Mouse (Mus musculus) liver, embryonic 15.5 days (tissue): ENCODE measurements around the gene Hpcal4. TPM values are rescaled to one million over a fixed set of nuclear protein-coding genes. Genes with fewer than 3 reads are reported as not detected.
A peak's percentile ranks its signal among the peaks of the same experiment; 100 is the strongest.

Source experiments
- ATAC-seq: fragments of 200-750 bp; cut with Nextera tagmentation; 2 replicates; pipeline ENCODE4 v1.8.0; 2017; ENCODE audit warnings: moderate number of reproducible peaks, mild to moderate bottlenecking, moderate library complexity; ENCODE audit not compliant: insufficient read depth
- H3K27ac ChIP-seq: fragments of 300-500 bp; sonication (generic); replicated peaks from 2 replicates; pipeline ENCODE4 v1.5.1; 2015; ENCODE audit warnings: mild to moderate bottlenecking, inconsistent platforms
- H3K27me3 ChIP-seq: fragments of 300-500 bp; sonication (generic); 2 replicates; pipeline ENCODE4 v1.6.1; 2015; ENCODE audit warnings: mild to moderate bottlenecking, inconsistent platforms
- H3K36me3 ChIP-seq: fragments of 300-500 bp; sonication (generic); replicated peaks from 2 replicates; pipeline ENCODE4 v1.6.1; 2015; ENCODE audit warnings: moderate library complexity, mild to moderate bottlenecking, inconsistent platforms
- H3K4me1 ChIP-seq: fragments of 300-500 bp; sonication (generic); replicated peaks from 2 replicates; pipeline ENCODE4 v1.6.1; 2015; ENCODE audit warnings: inconsistent platforms
- H3K4me2 ChIP-seq: fragments of 300-500 bp; sonication (generic); 2 replicates; pipeline ENCODE4 v1.6.1; 2015; ENCODE audit warnings: moderate library complexity, mild to moderate bottlenecking, inconsistent platforms
- H3K4me3 ChIP-seq: fragments of 300-500 bp; sonication (generic); replicated peaks from 2 replicates; pipeline ENCODE4 v1.5.1; 2015; ENCODE audit warnings: mild to moderate bottlenecking, inconsistent platforms
- H3K9ac ChIP-seq: fragments of 300-500 bp; sonication (generic); 2 replicates; pipeline ENCODE4 v1.6.1; 2015; ENCODE audit warnings: moderate library complexity, mild to moderate bottlenecking, inconsistent platforms
- H3K9me3 ChIP-seq: fragments of 300-500 bp; sonication (generic); replicated peaks from 2 replicates; pipeline ENCODE4 v1.6.1; 2016; ENCODE audit warnings: inconsistent platforms
- WGBS: fragments of 180-500 bp; shearing (Covaris S2); methylation state at CpG from one replicate; pipeline ENCODE4 v1.1.7; 2015; ENCODE audit warnings: mixed read lengths; ENCODE audit not compliant: insufficient replicate concordance; 5-methylcytosine and 5-hydroxymethylcytosine counted together
- polyA plus RNA-seq: library from polyadenylated mRNA; unstranded; fragments of >200 nt; fragmentation: Nextera tagmentation; extraction: Ambion mirVana; gene quantifications from 2 replicates; pipeline ENCODE4 v1.2.1, GENCODE M21; 2015

Hpcal4 gene
- polyA plus RNA-seq, 1 experiment from 2014 or later, result not detected

DNA sequence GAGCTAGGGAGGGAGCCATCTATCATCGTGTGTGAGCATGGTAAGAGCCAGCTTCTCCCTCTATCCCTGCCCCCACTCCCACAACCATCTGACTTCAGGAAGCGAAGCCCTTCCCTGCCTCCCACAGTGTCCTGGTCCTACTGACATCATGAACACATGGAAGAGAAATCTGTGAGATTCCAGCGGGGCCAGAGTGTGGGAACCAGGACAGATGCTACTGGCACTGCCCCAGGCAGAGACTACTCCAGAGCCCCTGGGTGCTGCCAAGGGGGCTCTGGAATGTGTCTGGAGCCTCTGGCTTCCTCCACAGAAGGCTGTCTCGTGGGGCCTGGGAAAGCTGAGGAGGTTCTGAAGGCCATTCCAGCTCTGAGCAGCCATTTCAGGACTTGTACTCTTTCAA, 44.7 kb downstream of the Hpcal4 start:
- H3K9ac ChIP-seq, result no peak overlapping the region
- H3K4me1 ChIP-seq, result no peaks in the 10 kb centered on the region
- H3K36me3 ChIP-seq, result no peaks in the 10 kb centered on the region
- H3K9me3 ChIP-seq, result no peaks in the 10 kb centered on the region
- peaks cover 32% of the 10 kb centered on the region for H3K27me3 ChIP-seq
- no peak for ATAC-seq
- H3K27ac ChIP-seq, result no peak overlapping the region
- H3K4me3 ChIP-seq, result no peak overlapping the region
- WGBS, result 40% methylated on average over 4 of the region's 4 CpGs
- H3K4me2 ChIP-seq, result no peak overlapping the region

DNA sequence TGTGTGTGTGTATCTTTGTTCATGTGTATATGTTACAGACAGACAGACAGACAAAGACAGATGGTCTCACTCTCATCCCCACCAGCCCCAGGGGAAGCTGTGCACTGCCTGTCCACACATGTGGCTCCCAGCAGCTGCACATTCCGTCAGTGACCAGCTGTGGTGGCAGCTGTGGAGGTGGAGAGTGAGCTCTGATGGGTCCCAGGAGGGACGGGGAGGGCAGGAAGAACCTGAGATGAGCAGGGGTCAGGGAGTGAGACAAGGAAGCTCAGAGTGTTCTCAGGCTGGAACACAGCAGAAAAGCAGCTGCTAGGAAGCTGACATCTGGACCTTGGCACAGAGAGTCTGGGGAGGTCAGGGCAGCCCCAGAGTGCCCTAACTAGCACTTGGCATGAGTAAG, 45.2 kb downstream of the Hpcal4 start:
- 30% methylated on average over 2 of the region's 2 CpGs for WGBS
- Histone ChIP-seq H3K36me3 (no peaks in the 10 kb centered on the region), H3K27me3 (peaks cover 38% of the 10 kb centered on the region), H3K9me3 (no peaks in the 10 kb centered on the region), H3K27ac (no peak overlapping the region), H3K4me3 (no peak overlapping the region), H3K4me1 (no peaks in the 10 kb centered on the region), H3K9ac (no peak overlapping the region), H3K4me2 (no peak overlapping the region)
- no peak for ATAC-seq

DNA sequence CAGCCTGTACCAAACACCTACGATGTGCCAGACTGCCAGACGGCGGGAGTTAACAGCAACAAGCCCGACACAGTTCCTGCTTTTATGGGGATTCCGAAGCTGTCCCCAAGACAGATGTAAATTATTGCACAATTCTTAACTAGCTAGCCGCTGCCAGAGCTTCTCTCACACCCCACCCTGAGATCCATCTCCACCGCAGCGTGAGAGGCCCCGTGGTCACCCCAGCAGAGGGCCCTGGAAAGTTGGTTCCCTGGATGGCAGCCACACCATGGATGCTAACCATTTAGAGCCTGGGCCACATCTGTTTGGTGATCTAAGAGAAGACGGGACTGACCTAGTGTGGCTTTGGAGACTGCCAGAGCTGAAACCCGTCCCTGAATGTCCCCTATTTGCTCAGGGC, 46.1 kb downstream of the Hpcal4 start:
- Histone ChIP-seq H3K9ac (no peak overlapping the region), H3K4me3 (no peak overlapping the region), H3K27me3 (peaks cover 47% of the 10 kb centered on the region), H3K9me3 (no peaks in the 10 kb centered on the region), H3K4me1 (no peaks in the 10 kb centered on the region), H3K4me2 (no peak overlapping the region), H3K36me3 (no peaks in the 10 kb centered on the region), H3K27ac (no peak overlapping the region)
- ATAC-seq, result no peak
- 52% methylated on average over 11 of the region's 11 CpGs for WGBS

DNA sequence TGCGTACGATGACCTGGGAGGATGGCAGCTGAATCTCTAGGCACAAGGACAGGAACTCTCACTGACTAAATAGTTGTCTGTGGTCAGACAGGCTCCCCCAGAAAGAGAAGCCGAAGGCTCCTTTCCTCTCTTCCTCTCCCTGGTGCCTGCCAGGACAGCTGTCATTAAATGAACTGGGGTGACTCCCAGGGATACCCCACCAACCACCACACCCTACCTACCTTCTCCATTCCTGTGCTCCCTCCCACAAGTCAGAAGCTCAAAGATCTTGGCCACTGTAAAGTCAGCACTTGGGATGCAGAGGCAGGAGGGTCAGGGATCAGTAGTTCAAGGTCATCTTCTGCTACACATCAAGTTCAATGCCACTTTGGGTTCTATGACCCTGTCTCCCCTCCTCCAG, 49.8 kb downstream of the Hpcal4 start:
- H3K4me3 ChIP-seq, result no peak overlapping the region
- no peak for ATAC-seq
- H3K4me1 ChIP-seq, result no peaks in the 10 kb centered on the region
- H3K4me2 ChIP-seq, result no peak overlapping the region
- 29% methylated on average over 3 of the region's 3 CpGs for WGBS
- H3K27ac ChIP-seq, result no peak overlapping the region
- H3K27me3 ChIP-seq, result peaks cover 79% of the 10 kb centered on the region
- H3K36me3 ChIP-seq, result no peaks in the 10 kb centered on the region
- no peak overlapping the region for H3K9ac ChIP-seq
- H3K9me3 ChIP-seq, result no peaks in the 10 kb centered on the region

DNA sequence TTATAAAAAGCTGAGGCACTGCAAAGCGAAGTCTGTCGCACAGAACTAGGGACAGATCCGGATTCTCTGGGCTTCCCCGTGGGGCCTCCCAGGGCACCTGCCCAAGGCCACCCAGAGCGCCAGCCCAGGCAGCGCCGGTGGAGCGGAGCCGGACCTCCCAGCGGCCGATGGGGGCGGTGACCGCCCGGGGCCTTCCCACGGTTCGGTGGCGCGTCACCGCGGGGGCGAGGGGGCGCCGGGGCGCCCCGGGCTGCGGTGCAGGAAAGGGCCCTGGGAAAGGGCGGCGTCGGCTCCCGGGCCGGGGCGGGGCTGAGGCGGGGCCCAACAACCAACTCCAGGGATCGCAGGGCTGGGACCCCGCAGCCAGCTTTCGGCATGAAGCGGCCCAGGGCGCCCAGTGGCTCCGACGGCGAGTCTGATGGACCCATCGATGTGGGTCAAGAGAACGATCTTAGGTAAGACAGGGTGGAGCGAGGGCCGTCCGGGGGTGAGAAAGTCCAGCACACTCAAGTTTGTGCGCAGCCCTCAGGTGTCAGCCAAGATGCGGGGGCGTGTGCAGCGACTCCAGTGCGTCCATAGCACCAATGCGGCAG, 50.6 kb downstream of the Hpcal4 start, which contains the start of gene Heyl:
Heyl (plus strand) TSS at position 65 of the 593 bp plus-strand sequence.
- H3K4me1 ChIP-seq, result no peaks in the 10 kb centered on the region
- no peak within 1 kb of the TSS for H3K9ac ChIP-seq
- peak; percentile 51 for ATAC-seq
- H3K27me3 ChIP-seq, result peaks cover 85% of the 10 kb centered on the region
- H3K9me3 ChIP-seq, result no peaks in the 10 kb centered on the region
- no peaks in the 10 kb centered on the region for H3K36me3 ChIP-seq
- H3K4me2 ChIP-seq, result peak within 1 kb of the TSS; percentile 58
- 3% methylated on average over 52 of the region's 52 CpGs for WGBS
- no peak within 1 kb of the TSS for H3K27ac ChIP-seq
- peak within 1 kb of the TSS; percentile 41 for H3K4me3 ChIP-seq

DNA sequence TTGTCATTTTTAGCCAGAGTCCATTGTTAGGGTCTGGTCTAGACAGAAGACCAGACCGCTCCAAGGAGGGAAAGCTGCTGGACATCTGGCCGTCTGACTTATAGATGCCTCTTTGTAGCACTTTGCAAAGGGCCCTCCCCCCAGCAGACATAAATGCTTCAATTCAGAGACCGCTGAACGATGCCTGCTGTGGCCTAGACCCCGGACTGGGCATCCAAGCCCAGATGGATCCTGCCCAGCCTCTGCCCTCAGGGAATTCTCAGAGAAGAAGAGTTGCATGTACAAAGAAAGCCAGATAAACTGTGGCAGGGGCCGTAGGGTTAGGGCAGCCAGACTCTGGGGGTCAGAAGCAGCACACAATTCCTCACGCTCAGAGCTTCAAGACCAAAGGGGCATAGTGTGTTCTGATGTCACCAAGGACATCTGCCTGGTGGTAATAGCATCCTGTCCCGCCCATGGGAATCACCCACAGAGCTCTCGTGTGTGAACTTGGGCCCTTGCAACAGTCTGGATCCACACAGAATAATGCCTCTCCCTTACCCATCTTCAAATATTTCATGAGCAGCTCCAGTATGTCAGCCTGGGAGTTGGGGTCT, 52.9 kb downstream of the Hpcal4 start:
- H3K4me2 ChIP-seq, result no peak overlapping the region
- no peak for ATAC-seq
- peaks cover 3% of the 10 kb centered on the region; the same call in 1 of the 2 replicates for H3K4me1 ChIP-seq
- no peaks in the 10 kb centered on the region for H3K36me3 ChIP-seq
- H3K27ac ChIP-seq, result no peak overlapping the region
- H3K27me3 ChIP-seq, result peaks cover 96% of the 10 kb centered on the region
- no peak overlapping the region for H3K4me3 ChIP-seq
- H3K9me3 ChIP-seq, result no peaks in the 10 kb centered on the region
- WGBS, result 64% methylated on average over 9 of the region's 9 CpGs
- no peak overlapping the region for H3K9ac ChIP-seq

DNA sequence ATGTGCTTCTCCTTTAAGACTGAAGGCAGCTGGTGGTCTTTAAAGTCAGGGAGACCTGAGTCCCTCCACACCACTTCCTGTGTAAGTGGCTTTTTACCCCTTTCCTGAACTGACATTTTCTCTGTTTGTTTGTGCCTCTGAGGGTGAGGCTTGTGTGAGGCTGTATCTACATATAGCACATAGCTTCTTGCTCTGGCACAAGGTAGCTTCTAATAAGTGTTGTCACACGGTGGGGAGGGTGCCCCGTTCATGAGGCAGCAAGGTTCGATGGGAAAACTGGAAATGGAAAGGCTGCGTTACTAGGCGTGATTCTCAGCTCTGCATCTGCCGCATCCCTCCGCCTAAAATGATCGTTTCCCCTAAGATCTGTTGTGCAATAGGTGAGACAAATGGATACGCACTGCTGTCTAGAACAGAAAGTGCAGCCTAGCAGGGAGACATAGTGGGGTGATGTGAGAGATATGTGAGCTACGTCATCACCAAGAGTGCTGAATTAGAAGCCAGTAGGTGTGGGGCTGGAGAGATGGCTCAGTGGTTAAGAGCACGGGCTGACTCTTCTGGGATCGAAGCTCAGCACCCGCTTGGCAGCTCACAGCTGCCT, 53.5 kb downstream of the Hpcal4 start:
- no peak for ATAC-seq
- H3K9ac ChIP-seq, result no peak overlapping the region
- 50% methylated on average over 13 of the region's 13 CpGs for WGBS
- no peak overlapping the region for H3K4me3 ChIP-seq
- no peaks in the 10 kb centered on the region for H3K9me3 ChIP-seq
- H3K27me3 ChIP-seq, result peaks cover 100% of the 10 kb centered on the region
- no peaks in the 10 kb centered on the region for H3K36me3 ChIP-seq
- H3K27ac ChIP-seq, result no peak overlapping the region
- peaks cover 3% of the 10 kb centered on the region; the same call in 1 of the 2 replicates for H3K4me1 ChIP-seq
- H3K4me2 ChIP-seq, result no peak overlapping the region

DNA sequence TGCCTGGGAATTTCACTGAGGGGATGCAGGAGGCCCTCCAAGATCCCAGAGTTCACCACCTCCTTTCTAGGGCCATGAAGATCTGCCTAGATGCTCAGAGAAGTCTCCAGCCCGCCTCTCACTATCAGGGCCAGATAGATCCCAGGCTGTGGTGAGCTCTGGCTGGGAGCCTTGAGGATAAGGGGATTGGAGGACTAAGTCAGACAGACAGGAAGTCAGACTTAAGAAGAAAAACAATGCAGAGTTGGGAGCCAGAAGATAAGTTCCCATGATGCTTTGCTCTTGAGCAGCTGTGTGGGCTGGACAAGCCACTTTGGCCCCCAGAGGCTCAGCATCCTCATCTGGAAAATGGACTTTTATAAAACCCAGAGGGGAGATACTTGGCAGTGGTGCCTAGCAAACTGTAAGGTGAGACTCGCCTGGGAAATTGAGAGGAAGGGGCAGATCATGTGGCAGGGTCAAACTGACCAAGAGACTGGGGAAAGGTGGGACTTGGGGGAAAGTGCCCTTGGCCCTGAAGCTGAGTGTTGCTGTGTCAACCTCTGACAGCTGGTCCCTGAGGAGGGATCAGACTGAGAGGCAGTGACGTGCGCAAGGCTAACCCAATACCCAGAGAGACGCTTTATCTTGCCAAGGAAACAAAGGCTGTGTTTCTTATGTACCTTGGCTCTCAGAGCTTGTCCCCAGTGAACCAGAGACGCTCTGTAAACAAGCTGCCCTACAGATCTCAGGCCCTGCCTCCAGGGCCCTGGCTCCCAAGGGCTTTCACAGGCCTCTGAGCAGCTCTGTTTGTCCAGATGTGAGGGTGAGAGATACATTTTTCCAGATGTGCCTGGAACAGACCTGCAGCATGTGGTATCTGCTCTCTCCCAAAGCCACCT, 54.6 kb downstream of the Hpcal4 start:
- ATAC-seq, result no peak
- no peak overlapping the region for H3K9ac ChIP-seq
- peaks cover 3% of the 10 kb centered on the region; the same call in 1 of the 2 replicates for H3K4me1 ChIP-seq
- H3K9me3 ChIP-seq, result no peaks in the 10 kb centered on the region
- no peak overlapping the region for H3K27ac ChIP-seq
- H3K4me2 ChIP-seq, result no peak overlapping the region
- H3K36me3 ChIP-seq, result no peaks in the 10 kb centered on the region
- peaks cover 99% of the 10 kb centered on the region for H3K27me3 ChIP-seq
- 55% methylated on average over 6 of the region's 6 CpGs for WGBS
- no peak overlapping the region for H3K4me3 ChIP-seq

DNA sequence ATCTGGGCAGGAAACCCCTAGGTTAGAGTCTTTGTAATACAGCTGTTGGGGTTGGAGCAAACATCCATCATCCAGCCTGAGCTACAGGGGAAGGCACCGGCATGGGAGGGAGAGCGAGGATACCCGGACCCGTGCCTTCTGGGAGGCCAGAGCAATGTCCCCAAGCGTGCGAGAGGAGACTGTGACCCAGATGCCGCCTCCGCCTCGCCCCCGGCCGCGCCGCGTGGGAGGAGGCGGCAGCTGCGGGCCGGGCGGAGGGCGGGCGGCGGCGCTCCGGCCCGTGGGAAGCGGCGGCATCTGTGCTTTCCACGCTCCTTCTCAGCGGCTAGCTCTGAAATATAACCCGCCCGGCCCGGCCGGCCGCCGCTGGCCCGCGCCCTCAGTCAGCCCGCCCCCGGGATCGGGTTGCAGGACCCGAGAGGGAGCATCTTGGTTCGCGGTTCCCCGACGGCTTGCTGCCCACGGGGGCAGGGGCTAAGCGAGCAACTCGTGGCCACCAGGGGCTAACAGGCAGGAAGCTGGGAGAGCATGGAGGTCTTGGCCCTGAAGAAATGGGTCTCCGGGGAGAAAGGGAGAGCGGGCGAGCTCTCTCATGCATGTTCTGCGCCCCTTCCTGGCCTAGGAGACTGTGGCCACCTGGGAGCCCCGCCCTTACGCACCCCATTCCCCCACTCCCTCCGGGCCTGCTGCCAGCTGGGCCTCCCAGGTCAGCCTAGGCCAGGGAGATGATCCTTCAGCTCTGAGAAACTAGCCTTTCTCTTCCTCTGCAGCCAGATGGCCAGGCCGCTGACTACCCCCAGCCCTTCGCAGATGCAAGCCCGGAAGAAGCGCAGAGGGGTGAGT, 56.6 kb downstream of the Hpcal4 start:
- Histone ChIP-seq H3K9ac (no peak overlapping the region), H3K36me3 (no peaks in the 10 kb centered on the region), H3K4me1 (peaks cover 3% of the 10 kb centered on the region; the same call in 1 of the 2 replicates), H3K4me3 (0 out of 2 replicates have a peak overlapping the region, but pooled peaks have one; percentile 14), H3K27me3 (peaks cover 95% of the 10 kb centered on the region), H3K27ac (no peak overlapping the region), H3K9me3 (no peaks in the 10 kb centered on the region), H3K4me2 (peak overlapping the region; percentile 45)
- WGBS, result 9% methylated on average over 58 of the region's 58 CpGs
- ATAC-seq, result no peak; the same call in 1 of the 2 replicates
